Mouse (Mus musculus) megakaryocyte, embryonic 14.5 days (primary cell): ENCODE results near the gene Pigb.

Experiments
- FLI1 ChIP-seq: IDR thresholded peaks from 2 replicates; pipeline ENCODE4 v1.6.1; 2012; ENCODE audit warnings: low read length, inconsistent platforms, mixed read lengths
- GATA1 ChIP-seq: IDR thresholded peaks from 3 replicates; pipeline ENCODE4 v1.6.1; 2012; ENCODE audit warnings: mixed read lengths, low read length, inconsistent platforms, borderline replicate concordance

- no peak for TF ChIP-seq GATA1
- no peak for TF ChIP-seq FLI1
Observed at GRCm38 (mm10) chr9:72988706-72989105, 51.5 kb downstream of the Pigb start.
